Mouse (Mus musculus) embryonic facial prominence, embryonic 12.5 days (tissue): ENCODE results near the gene Sart3. TPM values are rescaled to one million over a fixed set of nuclear protein-coding genes. Genes with fewer than 3 reads are reported as not detected.

Experiments
- ATAC-seq: fragments of 200-750 bp; cut with Nextera tagmentation; 2 replicates; pipeline ENCODE4 v1.8.0; 2017; ENCODE audit not compliant: insufficient number of reproducible peaks, insufficient read depth, low FRiP score, low TSS enrichment
- H3K27ac ChIP-seq: fragments of 300-500 bp; sonication (generic); 2 replicates; pipeline ENCODE4 v1.5.1; 2016; ENCODE audit warnings: mild to moderate bottlenecking
- H3K27me3 ChIP-seq: fragments of 300-500 bp; sonication (generic); 2 replicates; pipeline ENCODE4 v1.6.1; 2016; ENCODE audit warnings: mild to moderate bottlenecking, moderate library complexity
- H3K36me3 ChIP-seq: fragments of 300-500 bp; sonication (generic); 2 replicates; pipeline ENCODE4 v1.6.1; 2016; ENCODE audit warnings: mild to moderate bottlenecking
- H3K4me1 ChIP-seq: fragments of 300-500 bp; sonication (generic); 2 replicates; pipeline ENCODE4 v1.6.1; 2016
- H3K4me2 ChIP-seq: fragments of 300-500 bp; sonication (generic); replicated peaks from 2 replicates; pipeline ENCODE4 v1.6.1; 2016; ENCODE audit warnings: mild to moderate bottlenecking, moderate library complexity
- H3K4me3 ChIP-seq: fragments of 300-500 bp; sonication (generic); 2 replicates; pipeline ENCODE4 v1.5.1; 2016; ENCODE audit warnings: mild to moderate bottlenecking
- H3K9ac ChIP-seq: fragments of 300-500 bp; sonication (generic); 2 replicates; pipeline ENCODE4 v1.6.1; 2016; ENCODE audit warnings: mild to moderate bottlenecking, moderate library complexity
- H3K9me3 ChIP-seq: fragments of 300-500 bp; sonication (generic); 2 replicates; pipeline ENCODE4 v1.6.1; 2016; ENCODE audit warnings: mild to moderate bottlenecking, moderate library complexity
- WGBS: fragments of 180-500 bp; shearing (Covaris S2); methylation state at CpG from one replicate; pipeline ENCODE4 v1.1.7; 2016; 5-methylcytosine and 5-hydroxymethylcytosine counted together
- polyA plus RNA-seq: library from polyadenylated mRNA; unstranded; fragments of >200 nt; fragmentation: Nextera tagmentation; extraction: Ambion mirVana; gene quantifications from 2 replicates; pipeline ENCODE4 v1.2.1, GENCODE M21; 2016

Sart3 gene
- polyA plus RNA-seq, 1 experiment from 2014 or later = 87.8 TPM

- no peak overlapping the region for H3K27ac ChIP-seq
- no peak overlapping the region for H3K9ac ChIP-seq
- no peaks in the 10 kb centered on the region for H3K9me3 ChIP-seq
- H3K4me3 ChIP-seq = no peak overlapping the region
- H3K36me3 ChIP-seq = no peaks in the 10 kb centered on the region
- no peak for ATAC-seq
- no peak overlapping the region for H3K4me2 ChIP-seq
- H3K4me1 ChIP-seq = peaks cover 21% of the 10 kb centered on the region
- no peaks in the 10 kb centered on the region for H3K27me3 ChIP-seq
- WGBS = 20% methylated on average over 10 of the region's 10 CpGs
Measured at GRCm38 (mm10) chr5:113806414-113806813, 34.1 kb upstream of the Sart3 start.

DNA sequence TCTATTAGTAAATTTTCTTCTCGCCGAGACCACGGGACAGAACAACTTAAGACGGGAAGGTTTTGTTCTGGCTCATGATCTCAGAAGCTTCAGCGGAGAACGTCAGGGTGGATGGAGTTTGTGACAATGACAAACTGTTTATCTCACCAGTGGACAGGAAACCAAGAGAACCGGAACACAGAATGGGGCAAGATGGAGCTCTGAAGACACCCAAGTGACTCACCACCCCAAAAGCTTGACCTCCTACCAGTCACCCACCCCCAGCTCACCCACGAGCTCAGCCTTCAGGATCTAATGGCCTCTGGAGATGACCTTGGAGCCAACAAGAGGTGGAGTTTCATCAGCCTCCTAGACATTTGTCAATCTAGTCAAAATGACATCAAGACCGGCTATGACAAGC lies 33.0 kb upstream of the Sart3 start:
- Histone ChIP-seq H3K36me3 (no peaks in the 10 kb centered on the region), H3K27ac (no peak overlapping the region; the same call in 1 of the 2 replicates), H3K4me1 (peaks cover 27% of the 10 kb centered on the region), H3K9ac (no peak overlapping the region), H3K4me2 (no peak overlapping the region), H3K27me3 (no peaks in the 10 kb centered on the region), H3K4me3 (no peak overlapping the region), H3K9me3 (no peaks in the 10 kb centered on the region)
- no peak for ATAC-seq
- WGBS = 78% methylated on average over 9 of the region's 9 CpGs

DNA sequence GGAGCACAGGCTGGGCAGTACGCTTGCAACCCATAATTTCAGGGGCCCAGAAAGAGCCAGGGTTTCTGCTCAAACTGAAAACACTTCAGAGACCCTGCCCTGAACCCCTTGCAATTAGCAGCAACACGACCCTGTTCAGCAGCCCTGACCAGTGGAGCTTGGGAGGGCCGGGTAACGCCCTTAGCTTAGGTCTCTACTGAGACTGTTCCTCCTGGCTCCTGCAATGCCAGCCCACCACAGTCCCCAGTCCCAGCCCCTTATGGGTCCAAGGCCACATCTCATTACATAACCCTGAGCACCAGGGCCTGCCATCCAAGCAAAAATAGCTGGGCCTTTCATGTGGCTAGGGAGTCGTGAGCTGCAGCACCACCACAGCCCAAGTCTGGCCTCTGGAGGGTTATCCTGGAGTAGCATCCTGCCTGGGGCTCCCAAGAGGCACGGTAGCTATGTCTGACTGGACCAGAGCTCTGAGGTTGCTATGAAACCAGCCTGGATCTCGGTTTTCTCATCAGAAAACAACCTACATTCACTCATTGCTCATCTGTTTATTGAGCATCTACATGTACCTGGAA lies 32.2 kb upstream of the Sart3 start:
- Histone ChIP-seq H3K4me3 (no peak overlapping the region), H3K9ac (no peak overlapping the region; the same call in 1 of the 2 replicates), H3K9me3 (no peaks in the 10 kb centered on the region), H3K36me3 (no peaks in the 10 kb centered on the region), H3K4me2 (no peak overlapping the region), H3K4me1 (peaks cover 28% of the 10 kb centered on the region), H3K27ac (0 out of 2 replicates have a peak overlapping the region, but pooled peaks have one; percentile 19), H3K27me3 (no peaks in the 10 kb centered on the region)
- 47% methylated on average over 7 of the region's 7 CpGs for WGBS
- no peak for ATAC-seq

GRCm38 (mm10) chr5:113800280-113800679 lies 28.0 kb upstream of the Sart3 start, which contains the start of gene Tmem119:
Gene Tmem119, minus strand, starts transcription at chr5:113800516.
- Histone ChIP-seq H3K36me3 (peaks cover 4% of the 10 kb centered on the region), H3K27ac (peak within 1 kb of the TSS; percentile 91), H3K27me3 (no peaks in the 10 kb centered on the region), H3K4me3 (peak within 1 kb of the TSS; percentile 59), H3K4me1 (peaks cover 50% of the 10 kb centered on the region), H3K4me2 (peak within 1 kb of the TSS; percentile 75), H3K9me3 (no peaks in the 10 kb centered on the region), H3K9ac (peak within 1 kb of the TSS; percentile 34)
- under 1% methylated on average over 11 of the region's 11 CpGs for WGBS
- ATAC-seq = peak; percentile 86

- no peaks in the 10 kb centered on the region for H3K9me3 ChIP-seq
- H3K4me1 ChIP-seq = peaks cover 53% of the 10 kb centered on the region
- no peak for ATAC-seq
- H3K4me3 ChIP-seq = peak overlapping the region; percentile 59
- H3K9ac ChIP-seq = peak overlapping the region; percentile 34
- H3K4me2 ChIP-seq = peak overlapping the region; percentile 75
- WGBS = 19% methylated on average over 5 of the region's 5 CpGs
- no peaks in the 10 kb centered on the region for H3K27me3 ChIP-seq
- peaks cover 10% of the 10 kb centered on the region for H3K36me3 ChIP-seq
- peak overlapping the region; percentile 91 for H3K27ac ChIP-seq
Measured at GRCm38 (mm10) chr5:113799691-113800090, 27.4 kb upstream of the Sart3 start.

DNA sequence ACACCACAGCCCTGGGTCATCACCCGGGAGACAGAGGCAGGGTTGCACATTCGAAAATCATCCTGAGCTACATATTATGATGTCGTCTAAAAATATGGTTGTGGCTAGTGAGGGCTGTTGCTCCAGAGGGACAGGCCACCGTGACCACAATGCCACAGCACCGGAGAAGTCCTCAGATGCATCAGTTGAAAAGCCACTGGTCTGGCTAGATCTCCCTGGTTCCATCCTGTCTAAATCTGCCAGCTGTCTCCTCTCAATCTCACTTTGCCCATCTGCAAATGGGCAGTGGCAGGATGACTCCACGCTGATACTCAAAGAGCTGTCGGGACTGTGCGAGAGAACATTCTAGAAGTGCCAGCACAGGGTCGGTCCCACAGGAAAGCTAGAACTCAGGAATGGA lies 26.2 kb upstream of the Sart3 start:
- H3K4me2 ChIP-seq = peak overlapping the region; percentile 75
- 59% methylated on average over 9 of the region's 9 CpGs for WGBS
- peak overlapping the region; percentile 59 for H3K4me3 ChIP-seq
- peak overlapping the region; percentile 34; the same call in 1 of the 2 replicates for H3K9ac ChIP-seq
- H3K9me3 ChIP-seq = no peaks in the 10 kb centered on the region
- H3K27ac ChIP-seq = peak overlapping the region; percentile 91
- no peak for ATAC-seq
- peaks cover 22% of the 10 kb centered on the region for H3K36me3 ChIP-seq
- peaks cover 44% of the 10 kb centered on the region for H3K4me1 ChIP-seq
- H3K27me3 ChIP-seq = no peaks in the 10 kb centered on the region

DNA sequence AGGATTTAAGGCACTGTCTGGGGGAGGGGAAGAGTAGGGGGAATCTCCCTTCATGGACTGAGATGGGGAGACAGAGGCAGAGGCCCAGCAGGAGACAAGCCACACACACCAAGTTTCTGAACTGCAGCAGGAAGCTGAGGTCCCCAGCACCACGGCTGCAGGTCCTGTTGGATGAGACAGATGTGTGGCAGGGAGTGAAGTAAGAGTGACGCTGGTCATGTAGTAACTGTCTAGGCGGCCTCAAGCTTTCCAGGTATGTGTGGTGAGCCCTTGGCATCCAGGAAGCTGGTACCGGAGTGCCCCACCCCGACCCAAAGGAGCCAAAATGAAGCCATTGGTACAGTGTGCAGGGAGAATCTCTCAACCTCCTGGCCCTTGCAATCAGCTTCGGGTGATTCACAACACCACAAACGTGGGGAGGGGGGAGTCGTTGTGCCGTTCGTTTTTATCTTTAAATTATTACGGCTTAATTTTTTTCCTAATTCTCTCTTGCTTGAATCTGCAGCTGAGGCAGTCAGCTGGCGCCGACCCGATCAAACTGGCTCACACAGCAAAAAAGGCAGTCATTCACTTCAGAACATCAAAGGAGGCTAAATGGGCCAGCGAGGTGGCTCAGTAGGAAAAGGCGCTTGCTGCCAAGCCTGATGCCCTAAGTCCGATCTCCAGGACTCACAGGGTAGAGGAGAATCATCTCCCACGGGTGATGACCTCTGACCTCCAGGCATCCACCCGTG lies 25.0 kb upstream of the Sart3 start:
- 5% methylated on average over 19 of the region's 19 CpGs for WGBS
- Histone ChIP-seq H3K9ac (0 out of 2 replicates have a peak overlapping the region, but pooled peaks have one; percentile 4), H3K27ac (peak overlapping the region; percentile 92), H3K9me3 (no peaks in the 10 kb centered on the region), H3K4me3 (peak overlapping the region; percentile 59), H3K4me2 (peak overlapping the region; percentile 75), H3K4me1 (peaks cover 45% of the 10 kb centered on the region), H3K36me3 (peaks cover 31% of the 10 kb centered on the region), H3K27me3 (no peaks in the 10 kb centered on the region)
- no peak for ATAC-seq

DNA sequence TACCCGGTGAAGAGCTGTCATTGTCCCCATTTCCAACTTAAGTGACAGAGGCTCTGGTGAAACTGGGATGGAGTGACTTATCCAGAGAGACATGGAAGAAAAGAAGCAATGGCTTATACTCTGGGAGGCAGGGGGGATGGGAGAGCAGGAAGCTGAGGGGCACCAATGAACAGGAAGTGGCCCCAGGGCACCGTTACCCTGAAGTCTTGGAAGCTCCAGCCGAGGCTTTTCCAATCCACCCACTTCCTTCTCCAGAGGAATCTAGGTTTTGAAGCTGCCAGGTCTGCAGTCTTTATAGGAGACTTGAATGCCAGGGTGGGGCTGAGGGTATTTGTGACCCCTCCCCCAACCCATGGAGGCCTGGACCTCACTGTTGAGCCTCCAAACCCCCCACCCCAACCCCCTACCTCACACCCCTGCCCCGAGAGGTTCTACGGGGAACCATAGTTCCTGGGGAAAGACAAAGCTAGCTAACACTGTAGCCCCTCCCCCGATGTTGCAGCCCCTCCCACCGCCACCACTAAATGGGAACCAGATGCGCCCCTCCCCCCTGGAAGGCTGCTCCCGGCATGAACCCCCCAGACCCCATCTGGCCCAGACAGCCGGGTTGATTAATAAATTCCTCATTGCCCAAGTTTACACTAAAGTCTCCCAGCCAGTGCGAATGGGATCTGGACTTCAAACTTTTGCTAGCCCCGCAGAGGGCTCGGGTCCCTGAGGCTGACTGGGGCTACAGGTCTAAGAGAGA lies 24.3 kb upstream of the Sart3 start:
- Histone ChIP-seq H3K27me3 (no peaks in the 10 kb centered on the region), H3K4me1 (peaks cover 52% of the 10 kb centered on the region), H3K27ac (peak overlapping the region; percentile 92), H3K4me2 (peak overlapping the region; percentile 75), H3K4me3 (peak overlapping the region; percentile 59), H3K9me3 (no peaks in the 10 kb centered on the region), H3K9ac (peak overlapping the region; percentile 34; the same call in 1 of the 2 replicates), H3K36me3 (peaks cover 31% of the 10 kb centered on the region)
- 2% methylated on average over 13 of the region's 13 CpGs for WGBS
- peak; percentile 26 for ATAC-seq

DNA sequence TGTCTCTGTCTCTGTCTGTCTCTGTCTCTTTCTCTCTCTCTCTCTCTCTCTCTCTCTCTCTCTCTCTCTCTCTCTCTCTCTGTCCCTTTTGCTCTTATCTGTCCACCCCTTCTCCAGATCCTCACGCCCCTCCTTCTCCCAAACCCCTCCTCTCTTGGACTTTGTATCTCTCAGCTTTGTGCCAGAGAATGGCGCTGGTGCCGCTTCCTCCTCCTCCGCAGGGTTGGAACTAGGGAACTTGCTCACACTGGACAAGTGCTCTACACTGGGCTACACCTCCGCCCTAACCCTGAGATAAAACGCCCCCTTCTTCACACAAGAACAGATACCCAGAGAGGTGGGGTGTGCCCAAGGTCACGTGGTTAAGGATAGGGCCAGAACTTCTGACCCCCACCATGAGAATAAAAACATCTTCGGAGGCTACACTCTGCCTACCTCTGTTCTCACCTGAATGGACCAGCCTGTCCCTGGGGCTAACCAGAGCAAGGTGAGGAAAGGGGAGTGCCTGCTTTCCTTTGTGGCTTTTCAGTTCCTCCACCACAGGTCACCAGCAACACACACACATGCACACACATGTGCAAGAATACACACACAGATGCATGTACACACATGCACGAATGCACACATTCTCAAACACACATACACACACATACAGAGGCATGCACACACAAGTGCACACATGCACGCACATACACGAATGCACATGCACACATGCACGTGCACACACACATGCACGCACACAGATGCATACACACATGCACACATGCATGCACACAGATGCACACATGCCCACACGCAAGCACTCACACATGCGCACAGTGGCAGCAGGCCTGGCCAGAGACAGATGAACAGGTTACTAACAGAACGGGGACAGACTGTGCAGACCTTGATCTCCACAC lies 19.1 kb upstream of the Sart3 start:
- Histone ChIP-seq H3K4me3 (no peak overlapping the region), H3K4me1 (peaks cover 41% of the 10 kb centered on the region), H3K4me2 (no peak overlapping the region), H3K9ac (no peak overlapping the region), H3K27ac (peak overlapping the region; percentile 0; the same call in 1 of the 2 replicates), H3K27me3 (no peaks in the 10 kb centered on the region), H3K36me3 (peaks cover 31% of the 10 kb centered on the region), H3K9me3 (no peaks in the 10 kb centered on the region)
- no peak for ATAC-seq
- 86% methylated on average over 16 of the region's 16 CpGs for WGBS

DNA sequence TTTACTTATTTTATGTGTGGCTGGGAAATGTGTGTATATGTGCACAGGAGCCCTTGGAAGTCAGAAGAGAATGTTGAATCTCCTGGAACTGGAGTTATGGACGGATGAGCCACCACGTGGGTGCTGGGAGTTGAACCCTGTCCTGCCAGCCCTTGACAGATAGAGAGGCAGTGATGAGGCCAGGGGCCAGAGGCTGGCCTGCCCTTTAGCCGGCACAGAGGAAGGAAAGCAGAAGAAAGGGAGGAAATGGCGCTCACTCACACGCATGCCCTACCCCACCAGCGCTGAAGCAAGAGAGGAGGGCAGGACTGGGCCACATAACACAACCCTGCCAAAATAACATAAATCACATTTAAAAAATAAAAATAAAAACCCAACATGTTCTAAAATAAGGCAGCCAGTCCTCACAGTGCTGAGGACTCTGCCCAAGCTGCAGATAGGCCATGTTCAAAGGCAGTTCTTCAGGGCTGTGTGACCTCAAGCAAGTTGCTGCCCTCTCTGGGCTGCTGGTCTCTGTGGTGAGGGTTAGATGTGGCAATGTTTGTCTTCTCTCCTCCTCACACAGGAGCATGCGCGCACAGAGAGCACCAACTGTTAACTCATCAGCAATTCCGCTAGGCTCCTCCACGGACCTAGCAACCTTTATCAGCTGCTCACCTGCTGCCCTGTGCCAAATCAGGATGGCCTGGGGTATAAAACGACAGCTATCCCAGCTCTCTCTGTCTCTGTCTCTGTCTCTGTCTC lies 18.3 kb upstream of the Sart3 start:
- no peaks in the 10 kb centered on the region for H3K27me3 ChIP-seq
- no peaks in the 10 kb centered on the region for H3K9me3 ChIP-seq
- peaks cover 30% of the 10 kb centered on the region for H3K36me3 ChIP-seq
- no peak overlapping the region for H3K4me2 ChIP-seq
- peak overlapping the region; percentile 0 for H3K27ac ChIP-seq
- 72% methylated on average over 11 of the region's 11 CpGs for WGBS
- peaks cover 33% of the 10 kb centered on the region for H3K4me1 ChIP-seq
- no peak for ATAC-seq
- H3K4me3 ChIP-seq = no peak overlapping the region
- no peak overlapping the region for H3K9ac ChIP-seq
